Mouse (Mus musculus): Measurements from ENCODE around the gene Tbk1.
A peak's percentile ranks its signal among the peaks of the same experiment; 100 is the strongest.

The Tbk1 gene

GRCm38 (mm10) chr10:121591106-121591505 lies 4.5 kb upstream of the Tbk1 start:
- no peak for DNase-seq (ENCODE audit: low read depth, low spot score)

- peak; percentile 39 for DNase-seq (ENCODE audit: low read depth, low spot score)
Measured at GRCm38 (mm10) chr10:121587371-121587840, 819 bp upstream of the Tbk1 start.

DNA sequence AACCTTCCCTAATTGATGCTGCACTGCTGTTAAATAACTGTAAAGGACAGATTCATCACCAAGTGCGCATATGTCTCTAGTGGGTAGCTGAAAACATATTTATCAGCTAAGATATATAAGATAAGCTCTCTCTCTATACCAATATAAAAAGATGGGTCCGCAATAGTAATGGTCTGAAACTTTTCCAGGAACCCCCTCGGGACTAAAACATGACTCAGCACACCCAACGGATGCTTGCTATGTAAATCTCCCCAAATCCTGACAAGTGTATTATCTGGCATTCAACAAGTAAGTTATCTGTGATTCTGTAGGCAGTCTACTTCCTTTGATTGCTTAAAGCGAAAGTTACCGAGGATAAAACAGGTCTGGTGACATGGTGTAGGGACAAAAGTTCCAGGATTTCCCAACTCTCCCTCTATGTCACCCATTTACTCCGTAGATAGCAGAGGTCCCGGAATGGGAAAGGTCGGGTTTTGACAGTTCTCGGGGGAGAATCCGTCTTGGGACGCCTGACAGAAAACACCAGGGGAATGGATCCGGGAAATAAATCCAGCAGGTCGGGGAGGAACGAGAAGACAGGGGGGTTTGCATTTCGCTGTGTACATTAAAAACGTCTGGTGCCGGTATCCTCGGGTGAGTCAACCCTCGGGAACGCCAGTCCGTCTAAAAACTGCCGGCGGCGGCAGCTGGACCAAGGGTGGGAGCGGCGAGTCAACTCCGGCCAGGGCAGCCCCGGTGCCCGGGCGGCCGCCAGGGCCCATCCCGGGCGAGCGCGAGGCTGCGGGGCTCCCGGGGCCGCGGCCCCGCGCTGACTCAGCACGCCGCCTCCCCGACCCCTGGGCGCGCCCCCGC lies 570 bp downstream of the Tbk1 start:
- DNase-seq (ENCODE audit: low read depth, low spot score): peak; percentile 37

DNA sequence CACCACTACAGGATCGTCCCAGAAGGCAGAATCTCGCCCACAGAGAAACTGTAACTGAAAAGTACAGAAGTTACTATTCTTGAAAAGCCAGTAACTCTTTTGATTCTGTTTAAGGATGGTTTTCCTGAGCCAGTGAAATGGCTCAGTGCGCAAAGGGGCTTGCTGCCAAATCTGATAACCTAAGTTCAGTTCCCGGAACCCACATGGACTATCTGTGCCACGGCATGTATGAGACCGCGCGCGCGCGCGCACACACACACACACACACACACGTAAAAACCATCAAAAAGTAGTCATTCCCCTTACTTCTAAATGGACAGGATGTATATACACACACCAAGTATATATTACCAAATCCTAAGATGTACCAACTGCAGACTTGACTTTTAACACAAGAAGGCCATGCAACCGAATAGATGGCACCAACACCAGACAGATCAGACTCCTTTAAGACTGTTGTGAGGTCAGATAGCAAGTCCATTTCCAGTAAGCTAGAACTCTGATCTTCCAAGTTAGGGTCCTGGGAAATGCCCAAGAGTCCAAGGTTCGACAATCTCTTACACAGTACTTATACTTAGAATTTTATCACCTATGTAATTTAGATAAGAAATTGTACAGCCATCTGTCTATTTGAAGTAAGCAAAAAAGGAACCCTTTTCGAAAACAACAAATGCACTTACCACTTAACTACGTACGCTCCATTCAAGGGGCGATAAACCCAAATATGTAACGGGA lies 1.4 kb downstream of the Tbk1 start:
- DNase-seq (ENCODE audit: low read depth, low spot score): peak; percentile 55

DNA sequence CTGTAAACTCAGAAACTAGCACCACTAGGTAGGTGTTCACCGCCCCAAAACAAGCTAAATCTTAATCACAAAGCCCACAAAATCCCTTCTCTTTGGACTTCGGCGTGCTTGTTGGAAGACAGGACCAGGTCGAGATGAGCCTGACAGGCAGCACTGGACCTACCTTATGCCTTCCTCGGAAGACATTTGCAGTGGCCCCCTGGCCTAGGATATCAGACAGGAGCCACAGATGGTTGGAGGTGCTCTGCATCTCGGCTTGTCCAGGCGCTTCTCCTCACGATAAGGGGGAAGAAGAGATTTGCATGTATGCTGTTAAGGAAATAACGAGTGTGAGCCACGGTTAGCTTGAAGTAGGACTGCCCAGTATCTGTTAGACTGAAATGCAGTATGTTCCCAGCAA lies 2.6 kb downstream of the Tbk1 start:
- DNase-seq (ENCODE audit: low read depth, low spot score): no peak

DNA sequence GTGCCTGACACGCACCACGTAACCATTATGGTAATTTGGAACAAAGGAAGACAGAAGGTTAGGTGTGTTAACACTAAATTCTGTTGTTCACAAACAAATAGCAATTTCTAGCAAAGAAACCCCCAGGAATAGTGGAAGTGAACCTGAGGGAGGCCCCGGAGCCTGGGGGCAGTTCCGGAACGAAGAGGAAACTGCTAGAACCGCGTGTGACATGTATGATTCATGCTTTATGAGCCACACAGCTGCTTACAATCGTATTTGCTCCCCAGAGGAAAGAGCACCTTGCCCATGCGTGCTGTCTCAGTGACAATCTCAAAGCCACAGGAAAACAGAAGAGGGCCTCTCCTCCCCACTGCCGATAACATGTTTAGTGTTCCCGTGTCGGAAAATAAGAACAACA lies 3.6 kb downstream of the Tbk1 start:
- peak; percentile 7 for DNase-seq (ENCODE audit: low read depth, low spot score)

DNA sequence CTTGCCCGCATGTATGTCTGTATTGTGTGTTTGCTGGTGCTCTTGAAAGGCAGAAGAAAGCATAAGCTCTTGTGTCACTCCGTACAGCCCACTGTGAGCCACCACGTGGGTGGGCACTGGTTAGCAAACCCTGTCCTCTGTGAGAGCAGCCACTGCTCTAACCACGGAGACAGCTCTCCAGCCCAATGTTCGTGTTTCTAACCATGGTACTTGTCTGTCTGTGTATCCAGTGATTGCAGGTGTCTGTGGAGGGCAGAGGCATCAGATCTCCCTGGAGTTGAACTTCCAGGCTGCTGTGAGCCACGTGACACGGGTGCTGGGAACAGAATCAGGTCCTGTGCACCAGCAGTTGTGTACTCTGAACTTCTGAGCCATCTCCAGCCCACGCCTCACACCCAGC lies 4.3 kb downstream of the Tbk1 start:
- no peak for DNase-seq (ENCODE audit: low read depth, low spot score)

DNA sequence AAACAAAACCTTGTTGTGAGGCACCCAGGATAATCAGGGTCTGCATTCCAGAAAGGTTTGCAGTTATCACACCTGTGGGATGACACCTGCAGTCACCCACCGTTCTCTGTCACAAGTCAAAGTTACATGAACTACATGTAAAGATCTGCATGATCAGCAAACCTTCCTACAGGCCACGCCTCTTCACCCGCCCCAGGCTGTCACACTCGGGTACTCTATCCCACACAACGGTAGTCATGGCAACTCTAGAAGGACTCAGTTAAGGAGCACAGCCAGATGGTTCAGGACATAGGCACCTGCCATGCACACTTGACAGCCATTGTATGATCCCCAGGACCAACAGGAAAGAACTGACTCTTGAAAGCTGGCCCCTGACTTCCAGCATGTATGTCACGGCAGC lies 5.2 kb downstream of the Tbk1 start:
- peak; percentile 22 for DNase-seq (ENCODE audit: low read depth, low spot score)

DNA sequence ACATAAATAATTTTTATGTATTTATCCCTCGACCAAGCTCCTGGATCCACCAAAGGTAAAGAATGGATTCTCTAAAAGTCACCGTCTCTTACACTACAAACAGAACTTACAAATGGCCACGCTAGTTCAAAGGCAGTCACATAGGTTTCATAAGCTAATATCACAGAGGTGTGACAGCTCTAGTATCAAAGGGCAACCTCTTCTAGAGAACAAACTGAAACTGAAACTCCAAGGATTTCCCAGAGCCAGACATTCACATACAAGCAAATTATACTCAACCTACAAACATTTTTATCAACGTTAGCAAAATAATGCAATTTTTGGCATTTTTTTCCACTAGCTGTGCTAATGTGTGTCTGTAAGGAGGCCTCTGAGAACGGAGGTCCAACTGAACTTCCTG lies 6.2 kb downstream of the Tbk1 start:
- DNase-seq (ENCODE audit: low read depth, low spot score): peak; percentile 45

DNA sequence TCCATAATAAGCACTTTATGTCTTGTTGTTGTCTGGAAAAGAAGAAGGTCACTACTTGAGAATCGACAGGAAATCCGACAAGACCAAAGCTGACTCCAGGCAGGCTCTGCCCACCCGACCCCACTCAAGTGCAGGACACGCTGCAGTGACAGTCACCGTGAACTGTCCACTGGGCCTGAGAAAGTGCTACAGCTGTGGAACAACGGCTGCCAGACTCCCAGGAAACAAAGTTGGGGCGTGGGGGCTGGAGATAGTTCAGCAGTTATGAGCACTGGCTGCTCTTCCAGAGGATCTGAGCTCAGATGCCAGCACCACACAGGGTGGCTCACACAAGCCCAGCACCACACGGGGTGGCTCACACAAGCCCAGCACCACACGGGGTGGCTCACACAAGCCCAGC lies 10.2 kb downstream of the Tbk1 start:
- DNase-seq (ENCODE audit: low read depth, low spot score): no peak

DNA sequence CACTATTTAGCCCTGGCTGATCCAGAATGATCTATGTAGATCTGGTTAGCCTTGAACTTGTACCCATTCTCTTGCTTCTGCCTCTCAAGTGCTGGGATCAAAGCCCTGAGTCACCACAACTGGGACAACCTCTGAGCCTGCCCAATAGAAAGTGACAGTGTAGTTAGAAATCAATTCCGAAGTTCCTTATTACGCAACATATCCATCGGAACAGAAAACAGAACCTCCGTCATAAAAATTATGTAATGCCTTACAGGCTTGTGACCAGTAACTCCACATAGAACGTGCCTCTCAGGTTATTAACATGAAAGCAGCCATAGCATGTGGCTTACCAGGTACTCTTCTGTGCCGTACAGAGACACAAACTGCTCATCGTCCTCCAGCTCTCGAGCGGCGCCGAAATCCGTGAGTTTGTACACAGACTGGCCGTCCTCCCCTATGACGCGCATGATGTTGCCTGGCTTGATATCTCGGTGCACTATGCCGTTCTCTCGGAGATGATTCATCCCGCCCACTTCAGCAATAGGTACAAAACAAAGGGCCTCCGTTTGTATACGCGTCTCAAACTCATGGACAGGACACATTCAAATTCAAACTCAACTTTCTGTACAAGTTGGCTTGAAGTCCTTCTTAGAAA lies 15.0 kb downstream of the Tbk1 start:
- no peak for DNase-seq (ENCODE audit: low read depth, low spot score)

- no peak for DNase-seq (ENCODE audit: low read depth, low spot score)
Measured at GRCm38 (mm10) chr10:121571031-121571430, 15.6 kb downstream of the Tbk1 start.

DNA sequence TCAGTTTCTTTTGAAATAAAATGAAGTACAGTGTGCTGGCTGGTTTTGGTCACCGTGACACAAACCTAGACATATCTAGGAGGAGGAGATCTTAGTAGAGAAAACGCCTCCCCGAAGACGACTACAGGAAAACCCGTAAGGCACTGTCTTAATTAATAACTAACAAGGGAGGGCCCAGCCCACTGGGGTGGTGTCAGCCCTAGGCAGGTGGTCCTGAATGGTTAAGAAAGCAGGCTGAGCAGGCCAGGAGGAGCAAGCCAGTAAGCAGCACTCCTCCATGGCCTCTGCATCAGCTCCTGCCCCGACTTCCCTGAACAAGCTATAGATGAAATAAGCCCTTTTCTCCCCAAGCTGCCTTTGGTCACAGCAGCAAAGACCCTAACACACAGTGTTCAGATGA lies 16.8 kb downstream of the Tbk1 start:
- DNase-seq (ENCODE audit: low read depth, low spot score): no peak

- no peak for DNase-seq (ENCODE audit: low read depth, low spot score)
Measured at GRCm38 (mm10) chr10:121569001-121569589, 17.5 kb downstream of the Tbk1 start.

- no peak for DNase-seq (ENCODE audit: low read depth, low spot score)
Measured at GRCm38 (mm10) chr10:121568534-121568933, 18.1 kb downstream of the Tbk1 start.

DNA sequence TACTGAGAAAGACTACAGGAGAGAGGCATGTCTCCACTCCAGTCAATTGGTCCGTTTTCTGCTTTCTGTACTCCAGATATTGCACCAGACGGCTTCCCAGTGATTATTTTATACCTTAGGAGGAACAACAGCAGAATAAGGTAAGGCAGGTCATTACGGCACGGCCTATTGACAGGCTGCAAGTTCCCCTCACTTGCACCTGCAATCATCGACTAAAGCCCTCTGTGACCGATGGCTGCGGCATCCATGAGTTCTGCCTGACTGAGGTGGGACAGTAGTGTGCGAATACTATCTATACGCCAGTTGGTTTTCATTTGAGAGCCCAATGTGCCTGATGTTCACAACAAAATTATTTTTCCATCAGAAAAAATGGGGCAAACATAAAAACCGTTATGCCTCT lies 18.6 kb downstream of the Tbk1 start:
- no peak for DNase-seq (ENCODE audit: low read depth, low spot score)

DNA sequence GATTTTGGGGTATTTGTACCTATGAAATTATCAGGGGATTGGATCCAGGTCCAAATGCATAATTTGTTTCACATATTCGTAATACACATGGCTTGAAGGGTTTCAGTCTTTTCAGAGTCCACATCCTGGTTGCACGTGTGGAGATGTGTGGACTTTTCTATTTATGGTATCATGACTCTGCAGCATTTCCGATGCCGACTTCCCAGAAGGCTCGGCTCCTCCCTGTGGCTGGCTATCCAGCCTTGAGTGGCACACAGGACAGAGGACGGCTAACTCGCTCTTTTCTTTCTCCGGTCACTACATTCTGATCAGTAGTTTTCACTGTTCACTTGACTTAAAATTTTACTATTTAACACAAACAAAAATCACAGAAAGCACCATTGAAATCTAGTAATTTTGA lies 22.1 kb downstream of the Tbk1 start:
- DNase-seq (ENCODE audit: low read depth, low spot score): no peak

GRCm38 (mm10) chr10:121558231-121558630 lies 28.4 kb downstream of the Tbk1 start:
- no peak for DNase-seq (ENCODE audit: low read depth, low spot score)

- DNase-seq (ENCODE audit: low read depth, low spot score): no peak
Measured at GRCm38 (mm10) chr10:121556263-121556662, 30.3 kb downstream of the Tbk1 start.

DNA sequence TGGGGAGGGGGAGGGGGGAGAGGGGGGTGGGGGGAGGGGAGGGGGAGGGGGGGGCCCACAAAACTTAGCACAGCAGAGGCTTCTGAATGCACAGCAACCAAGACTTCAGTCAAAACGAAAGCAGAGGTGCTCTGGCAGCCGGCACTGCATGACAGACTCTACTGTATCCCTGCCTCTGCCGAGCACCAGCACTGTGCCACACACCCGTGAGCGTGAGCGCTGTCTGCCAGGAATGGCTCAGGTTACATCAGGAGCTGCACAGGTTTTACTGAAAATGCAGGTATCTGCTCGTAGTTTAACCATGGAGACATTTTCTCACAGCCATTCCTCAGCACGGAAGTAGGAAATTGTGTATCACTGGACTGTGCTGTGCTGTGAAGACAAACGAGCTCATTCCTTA lies 36.3 kb downstream of the Tbk1 start:
- DNase-seq (ENCODE audit: low read depth, low spot score): no peak

DNA sequence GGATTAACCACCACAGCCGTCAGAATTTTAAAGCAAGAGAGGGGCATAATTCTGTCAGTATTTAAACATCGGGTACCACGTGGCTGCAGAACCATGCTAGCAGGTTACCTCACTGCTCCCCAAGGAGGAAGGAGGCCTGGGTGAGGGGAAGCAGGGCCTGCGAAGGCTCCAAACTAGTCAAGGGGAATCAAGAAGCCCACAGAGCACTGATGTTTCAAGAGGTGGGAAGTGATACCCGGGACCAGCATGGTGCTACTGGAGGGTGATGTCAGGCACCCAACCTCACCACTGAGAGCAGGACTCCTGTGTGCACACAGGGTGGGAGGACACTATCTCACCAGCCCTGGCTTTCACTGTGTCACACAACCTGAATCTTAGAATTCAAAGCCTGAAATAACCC lies 36.9 kb downstream of the Tbk1 start:
- no peak for DNase-seq (ENCODE audit: low read depth, low spot score)

DNA sequence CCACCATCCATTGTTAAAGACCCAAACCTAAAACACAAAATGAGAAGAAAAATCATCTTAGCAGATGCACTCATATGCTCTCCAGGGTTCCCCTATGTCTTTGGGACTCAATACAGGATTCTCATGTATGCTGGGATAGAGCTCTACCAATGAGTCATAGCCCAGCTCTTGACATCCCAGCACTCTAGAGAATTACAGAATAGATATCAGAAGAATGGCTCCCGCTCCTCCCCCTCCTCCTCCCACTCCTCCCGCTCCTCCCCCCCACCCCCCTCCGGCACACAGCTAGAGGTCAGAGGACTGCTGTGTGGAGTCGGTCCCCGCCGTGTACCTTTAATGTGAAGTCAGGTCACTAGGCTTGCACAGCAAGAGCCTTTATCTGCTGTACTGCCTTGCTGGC lies 39.4 kb downstream of the Tbk1 start:
- no peak for DNase-seq (ENCODE audit: low read depth, low spot score)
